Mouse (Mus musculus): ENCODE measurements around the gene Entpd5. TPM values are rescaled to one million over a fixed set of nuclear protein-coding genes. Genes with fewer than 3 reads are reported as not detected.
"Not testable (repeated sequence)": the region's sequence is repeated elsewhere in the genome, so short reads cannot be mapped to it uniquely, and the experiment has no call there.

The Entpd5 gene
- polyA plus RNA-seq, 1 experiment, result 4.6 TPM

GRCm38 (mm10) chr12:84361555-84362489 lies 47.0 kb downstream of the Entpd5 start, which contains the start of the genes Coq6 and Fam161b:
Gene Coq6 (plus strand): TSS chr12:84361657.
Gene Fam161b (minus strand): TSS chr12:84361833.
- H3K4me3 ChIP-seq (ENCODE audit: extremely low read depth, insufficient read depth, insufficient read length), result peak within 1 kb of the TSS; percentile 94
- WGBS, result under 1% methylated on average over 51 of the region's 51 CpGs
- H3K36me3 ChIP-seq (ENCODE audit: control insufficient read depth, insufficient read depth, low read length), result no peaks in the 10 kb centered on the region
- peak within 1 kb of the TSS; percentile 17; the same call in 1 of the 2 replicates for H3K27ac ChIP-seq (ENCODE audit: insufficient read depth, low read length)
- peak; percentile 28; the same call in 1 of the 2 replicates for TF ChIP-seq POLR2A (IDR thresholded peaks at IDR 0.05; ENCODE audit: low read depth, low read length)
- no peak for TF ChIP-seq CTCF (IDR thresholded peaks at IDR 0.05; ENCODE audit: extremely low read depth, insufficient read depth, insufficient read length, insufficient replicate concordance)
- no peaks in the 10 kb centered on the region for H3K27me3 ChIP-seq (ENCODE audit: control insufficient read depth, insufficient read depth, low read length)
- DNase-seq (ENCODE audit: low read depth in 1 of 2, low spot score in 2 of 2), result peak; percentile 96 to 98
- no peaks in the 10 kb centered on the region for H3K4me1 ChIP-seq (ENCODE audit: control insufficient read depth, insufficient read depth, insufficient read length)

GRCm38 (mm10) chr12:84358699-84359098 lies 50.1 kb downstream of the Entpd5 start:
- not testable (repeated sequence) for H3K4me1 ChIP-seq (ENCODE audit: control insufficient read depth, insufficient read depth, insufficient read length); H3K27me3 ChIP-seq (ENCODE audit: control insufficient read depth, insufficient read depth, low read length); H3K27ac ChIP-seq (ENCODE audit: insufficient read depth, low read length); H3K36me3 ChIP-seq (ENCODE audit: control insufficient read depth, insufficient read depth, low read length); DNase-seq (ENCODE audit: low read depth in 1 of 2, low spot score in 2 of 2); H3K4me3 ChIP-seq (ENCODE audit: extremely low read depth, insufficient read depth, insufficient read length)
- 74% methylated on average over 2 of the region's 2 CpGs for WGBS

- Histone ChIP-seq H3K4me3 (ENCODE audit: extremely low read depth, insufficient read depth, insufficient read length) (no peak overlapping the region), H3K27ac (ENCODE audit: insufficient read depth, low read length) (no peak overlapping the region), H3K36me3 (ENCODE audit: control insufficient read depth, insufficient read depth, low read length) (peaks cover 7% of the 10 kb centered on the region), H3K4me1 (ENCODE audit: control insufficient read depth, insufficient read depth, insufficient read length) (no peaks in the 10 kb centered on the region), H3K27me3 (ENCODE audit: control insufficient read depth, insufficient read depth, low read length) (no peaks in the 10 kb centered on the region)
- peak in 1 of 2 experiments; percentile 12 for DNase-seq (ENCODE audit: low read depth in 1 of 2, low spot score in 2 of 2)
- TF ChIP-seq POLR2A (IDR thresholded peaks at IDR 0.05; ENCODE audit: low read depth, low read length) (no peak), CTCF (IDR thresholded peaks at IDR 0.05; ENCODE audit: extremely low read depth, insufficient read depth, insufficient read length, insufficient replicate concordance) (0 out of 2 replicates have a peak, but pooled peaks have one; percentile 27)
- WGBS, result 69% methylated on average over 2 of the region's 2 CpGs
Measured at GRCm38 (mm10) chr12:84347192-84347591, 61.6 kb downstream of the Entpd5 start.

- DNase-seq (ENCODE audit: low read depth in 1 of 2, low spot score in 2 of 2), result no peak
- Histone ChIP-seq H3K27me3 (ENCODE audit: control insufficient read depth, insufficient read depth, low read length) (no peaks in the 10 kb centered on the region), H3K4me1 (ENCODE audit: control insufficient read depth, insufficient read depth, insufficient read length) (no peaks in the 10 kb centered on the region), H3K36me3 (ENCODE audit: control insufficient read depth, insufficient read depth, low read length) (peaks cover 36% of the 10 kb centered on the region), H3K27ac (ENCODE audit: insufficient read depth, low read length) (no peak overlapping the region), H3K4me3 (ENCODE audit: extremely low read depth, insufficient read depth, insufficient read length) (no peak overlapping the region)
- WGBS, result 45% methylated on average over 11 of the region's 11 CpGs
- TF ChIP-seq CTCF (IDR thresholded peaks at IDR 0.05; ENCODE audit: extremely low read depth, insufficient read depth, insufficient read length, insufficient replicate concordance) (no peak), POLR2A (IDR thresholded peaks at IDR 0.05; ENCODE audit: low read depth, low read length) (no peak)
Measured at GRCm38 (mm10) chr12:84336963-84337625, 71.7 kb downstream of the Entpd5 start.

- no peak for TF ChIP-seq POLR2A (IDR thresholded peaks at IDR 0.05; ENCODE audit: low read depth, low read length)
- H3K4me1 ChIP-seq (ENCODE audit: control insufficient read depth, insufficient read depth, insufficient read length), result no peaks in the 10 kb centered on the region; the same call in 1 of the 2 replicates
- 81% methylated on average over 4 of the region's 4 CpGs for WGBS
- DNase-seq (ENCODE audit: low read depth in 1 of 2, low spot score in 2 of 2), result no peak
- peaks cover 19% of the 10 kb centered on the region for H3K36me3 ChIP-seq (ENCODE audit: control insufficient read depth, insufficient read depth, low read length)
- H3K4me3 ChIP-seq (ENCODE audit: extremely low read depth, insufficient read depth, insufficient read length), result no peak overlapping the region
- no peaks in the 10 kb centered on the region for H3K27me3 ChIP-seq (ENCODE audit: control insufficient read depth, insufficient read depth, low read length)
- H3K27ac ChIP-seq (ENCODE audit: insufficient read depth, low read length), result no peak overlapping the region
Measured at GRCm38 (mm10) chr12:84327111-84327512, 81.7 kb downstream of the Entpd5 start.

Other genes with a start within 250 kb of the Entpd5 start
- 30.6 and 36.4 TPM in 2 replicates for gene Elmsan1, start 190.1 kb downstream of the Entpd5 start, polyA plus RNA-seq (2012; rRNA removed)
- gene Ptgr2, start 123.8 kb downstream of the Entpd5 start, polyA plus RNA-seq (2012; rRNA removed), result 2.8 and 4.2 TPM in 2 replicates
- 13.7 and 14.5 TPM in 2 replicates for gene Zfp410, start 92.2 kb downstream of the Entpd5 start, polyA plus RNA-seq (2012; rRNA removed)
- gene Coq6, start 47.4 kb downstream of the Entpd5 start, polyA plus RNA-seq (2012; rRNA removed), result 17.5 and 27.8 TPM in 2 replicates
- 0.27 and 0.32 TPM in 2 replicates for gene Fam161b, start 47.2 kb downstream of the Entpd5 start, polyA plus RNA-seq (2012; rRNA removed)
- gene Bbof1, start within 50 bp of the Entpd5 start, polyA plus RNA-seq (2012; rRNA removed), result 0.05 TPM in 1 of 2 replicates, not detected in the other
- 3.3 and 3.6 TPM in 2 replicates for gene Rnf113a2, start 8.2 kb upstream of the Entpd5 start, polyA plus RNA-seq (2012; rRNA removed)
- 2.5 and 2.6 TPM in 2 replicates for gene Aldh6a1, start 42.0 kb upstream of the Entpd5 start, polyA plus RNA-seq (2012; rRNA removed)
- gene Lin52, start 42.4 kb upstream of the Entpd5 start, polyA plus RNA-seq (2012; rRNA removed), result 4.5 and 5.9 TPM in 2 replicates
- gene Vsx2, start 160.7 kb upstream of the Entpd5 start, polyA plus RNA-seq (2012; rRNA removed), result not detected in 2 replicates
- 16.6 and 17.0 TPM in 2 replicates for gene Abcd4, start 208.4 kb upstream of the Entpd5 start, polyA plus RNA-seq (2012; rRNA removed)
- gene Vrtn, start 232.0 kb upstream of the Entpd5 start, polyA plus RNA-seq (2012; rRNA removed), result not detected in 2 replicates